Mouse (Mus musculus) testis, adult 2 months (tissue): ENCODE measurements around the gene Traf2. TPM values are rescaled to one million over a fixed set of nuclear protein-coding genes. Genes with fewer than 3 reads are reported as not detected.

Source experiments
- H3K27ac ChIP-seq: fragments of 200-500 bp; 2 replicates; pipeline ENCODE4 v1.5.1; 2012; ENCODE audit warnings: low read depth, low read length; ENCODE audit not compliant: control insufficient read depth, insufficient read depth
- H3K27me3 ChIP-seq: fragments of 200-500 bp; 2 replicates; pipeline ENCODE4 v1.6.1; 2012; ENCODE audit warnings: mild to moderate bottlenecking, low read length, moderate library complexity; ENCODE audit not compliant: control insufficient read depth, insufficient read depth
- H3K36me3 ChIP-seq: fragments of 200-500 bp; 2 replicates; pipeline ENCODE4 v1.6.1; 2012; ENCODE audit warnings: mild to moderate bottlenecking, low read length; ENCODE audit not compliant: control insufficient read depth, insufficient read depth
- H3K4me1 ChIP-seq: fragments of 200-500 bp; 2 replicates; pipeline ENCODE4 v1.6.1; 2012; ENCODE audit warnings: low read length; ENCODE audit not compliant: control insufficient read depth, insufficient read depth
- H3K4me3 ChIP-seq: fragments of 200-500 bp; 2 replicates; pipeline ENCODE4 v1.5.1; 2012; ENCODE audit warnings: low read depth, mild to moderate bottlenecking, low read length, moderate library complexity, mixed read lengths; ENCODE audit not compliant: control insufficient read depth
- CTCF ChIP-seq: fragments of 200-500 bp; IDR thresholded peaks from 2 replicates; pipeline ENCODE4 v1.5.1; 2012; ENCODE audit warnings: low read depth, mild to moderate bottlenecking, inconsistent platforms, low read length, moderate library complexity; ENCODE audit not compliant: control insufficient read depth, insufficient read depth, insufficient replicate concordance
- POLR2A ChIP-seq: fragments of 200-500 bp; IDR thresholded peaks from 2 replicates; pipeline ENCODE4 v1.6.1; 2012; ENCODE audit warnings: low read depth, mild to moderate bottlenecking, inconsistent platforms, low read length, moderate library complexity; ENCODE audit not compliant: control insufficient read depth
- polyA plus RNA-seq: library from polyadenylated mRNA; depleted of rRNA; stranded (reverse); fragments of >200 nt; gene quantifications from 2 replicates; pipeline ENCODE4 v1.2.3, GENCODE M21; 2012

The Traf2 gene
- polyA plus RNA-seq, 1 experiment: 12.2 TPM

DNA sequence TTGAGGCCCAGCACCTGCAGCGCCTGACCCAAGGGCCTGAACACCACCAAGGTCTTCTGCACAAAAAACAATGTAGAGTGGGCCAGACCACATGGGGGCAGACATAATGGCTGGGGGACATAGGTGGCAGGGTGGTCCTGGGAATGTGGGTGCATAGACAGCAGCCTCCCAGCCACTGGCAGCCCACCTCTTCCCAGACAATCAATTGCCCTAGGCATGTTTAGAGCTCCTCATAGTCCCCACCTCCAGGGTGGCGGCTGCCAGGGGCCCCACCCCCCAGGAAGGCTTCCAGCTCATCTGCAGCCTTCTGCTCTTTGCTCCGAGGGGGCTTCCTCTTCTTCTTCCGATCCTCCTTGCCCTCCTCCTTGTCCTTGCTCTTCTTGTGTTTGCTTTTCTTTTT, 36.8 kb upstream of the Traf2 start:
- no peak for TF ChIP-seq POLR2A
- TF ChIP-seq CTCF: no peak
- Histone ChIP-seq H3K27ac (no peak overlapping the region), H3K4me1 (peaks cover 22% of the 10 kb centered on the region), H3K4me3 (no peak overlapping the region), H3K27me3 (no peaks in the 10 kb centered on the region), H3K36me3 (no peaks in the 10 kb centered on the region; the same call in 1 of the 2 replicates)

DNA sequence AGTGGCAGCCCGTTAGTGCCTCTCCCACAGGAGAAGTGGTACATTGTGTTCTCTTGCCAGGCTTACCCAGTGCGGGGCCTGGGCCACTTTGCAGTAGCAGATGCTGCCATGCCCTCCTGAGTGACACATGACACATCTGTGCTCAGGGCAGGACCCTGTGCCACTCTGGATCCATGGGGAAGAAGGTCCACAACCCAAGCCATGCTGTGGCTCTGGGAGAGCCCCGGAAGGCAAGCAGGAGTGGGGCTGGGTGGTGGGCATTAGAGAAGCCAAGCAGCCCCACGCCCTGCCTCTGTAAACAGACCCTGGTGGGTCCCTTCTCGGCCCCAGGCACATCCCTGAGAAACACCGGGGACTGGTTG, 36.4 kb upstream of the Traf2 start:
- H3K4me3 ChIP-seq: no peak overlapping the region
- H3K27ac ChIP-seq: no peak overlapping the region
- no peaks in the 10 kb centered on the region; the same call in 1 of the 2 replicates for H3K36me3 ChIP-seq
- no peaks in the 10 kb centered on the region for H3K27me3 ChIP-seq
- peaks cover 27% of the 10 kb centered on the region for H3K4me1 ChIP-seq
- TF ChIP-seq CTCF (no peak), POLR2A (no peak)

DNA sequence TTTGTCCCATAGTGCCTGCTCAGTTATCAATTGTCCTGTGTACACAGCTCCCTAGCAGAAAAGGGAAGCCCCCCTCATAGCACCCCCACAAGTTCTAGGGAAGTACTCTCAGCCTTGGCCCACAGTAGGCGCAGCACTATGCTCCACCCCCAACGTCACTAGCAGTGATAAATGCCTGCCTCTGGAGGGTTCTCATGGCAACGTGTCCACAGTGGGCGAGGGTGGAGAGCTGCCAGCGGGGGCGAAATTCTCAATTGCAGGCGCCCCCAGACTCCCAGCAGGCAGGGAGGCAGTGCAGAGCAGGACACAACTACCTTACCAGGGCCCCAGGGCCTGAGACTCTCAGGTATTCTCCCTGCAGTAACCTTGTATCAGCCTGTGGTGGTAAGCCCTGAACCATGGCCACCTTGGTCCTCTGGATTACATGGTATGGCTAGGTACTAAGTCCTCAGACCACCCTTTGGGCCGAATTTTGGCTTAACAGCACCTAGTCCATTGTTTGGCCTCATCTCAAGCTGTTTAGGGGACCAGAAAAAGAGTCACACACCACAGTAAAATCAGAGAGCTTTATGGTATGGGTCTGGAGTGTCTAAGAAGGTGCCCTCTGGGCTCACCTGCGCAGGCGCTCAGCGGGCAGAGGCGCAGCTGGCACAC, 35.9 kb upstream of the Traf2 start:
- TF ChIP-seq CTCF: no peak
- no peak for TF ChIP-seq POLR2A
- Histone ChIP-seq H3K36me3 (no peaks in the 10 kb centered on the region; the same call in 1 of the 2 replicates), H3K27me3 (no peaks in the 10 kb centered on the region), H3K4me1 (peaks cover 32% of the 10 kb centered on the region), H3K27ac (no peak overlapping the region), H3K4me3 (no peak overlapping the region)

DNA sequence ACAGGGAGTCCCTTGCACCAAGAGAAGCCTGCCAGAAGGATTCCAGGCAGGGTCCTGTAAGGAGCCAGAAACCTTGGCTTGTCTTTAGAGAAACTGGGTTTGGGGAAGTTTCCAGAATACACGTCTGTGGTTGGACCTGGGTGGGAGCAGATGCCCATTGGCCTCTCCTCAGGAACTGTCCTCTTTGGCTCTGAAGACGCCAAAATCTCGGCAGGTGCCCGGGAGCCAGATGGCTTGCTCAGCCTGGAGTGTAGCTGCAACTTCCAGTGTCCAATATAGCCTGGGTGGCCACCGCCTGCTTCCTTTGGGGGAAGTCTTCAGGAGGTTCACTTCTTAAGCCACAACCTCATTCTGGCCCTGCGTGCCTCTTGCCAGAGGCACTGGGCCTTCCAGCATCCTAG, 35.2 kb upstream of the Traf2 start:
- no peak overlapping the region for H3K27ac ChIP-seq
- peaks cover 38% of the 10 kb centered on the region for H3K4me1 ChIP-seq
- H3K36me3 ChIP-seq: no peaks in the 10 kb centered on the region; the same call in 1 of the 2 replicates
- TF ChIP-seq CTCF: no peak
- no peak for TF ChIP-seq POLR2A
- no peaks in the 10 kb centered on the region for H3K27me3 ChIP-seq
- no peak overlapping the region for H3K4me3 ChIP-seq

DNA sequence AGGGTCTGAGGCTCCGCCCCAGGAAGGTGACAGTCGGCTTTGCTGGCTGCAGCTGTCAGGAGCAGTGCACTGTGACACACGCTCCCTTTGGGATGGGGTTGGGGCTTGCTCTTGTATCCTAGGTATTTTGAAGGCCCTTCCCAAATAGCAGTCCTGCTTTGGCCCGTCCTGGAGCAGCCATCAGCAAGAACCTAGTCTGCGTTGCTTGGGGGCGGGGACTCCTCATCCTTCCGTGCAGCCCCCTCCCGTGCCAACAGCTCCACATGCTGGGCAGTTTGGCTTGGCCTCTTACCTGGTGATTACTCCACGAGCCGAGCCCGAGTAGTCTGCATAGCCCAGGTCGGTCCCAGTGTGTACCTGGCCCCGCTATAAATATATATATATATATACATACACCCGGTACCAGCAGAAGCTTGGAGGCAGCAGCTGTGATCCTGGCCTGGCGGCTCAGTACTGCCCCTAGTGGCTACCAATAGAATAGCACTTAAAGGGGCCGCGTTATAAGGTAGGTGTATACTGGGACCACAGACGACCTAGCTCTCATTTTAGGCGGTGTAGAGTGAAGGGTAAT, 34.6 kb upstream of the Traf2 start, which contains the start of gene Ajm1:
TSS of gene Ajm1 (minus strand) at position 464 of the 571 bp plus-strand sequence.
- H3K27me3 ChIP-seq: no peaks in the 10 kb centered on the region
- no peaks in the 10 kb centered on the region; the same call in 1 of the 2 replicates for H3K36me3 ChIP-seq

DNA sequence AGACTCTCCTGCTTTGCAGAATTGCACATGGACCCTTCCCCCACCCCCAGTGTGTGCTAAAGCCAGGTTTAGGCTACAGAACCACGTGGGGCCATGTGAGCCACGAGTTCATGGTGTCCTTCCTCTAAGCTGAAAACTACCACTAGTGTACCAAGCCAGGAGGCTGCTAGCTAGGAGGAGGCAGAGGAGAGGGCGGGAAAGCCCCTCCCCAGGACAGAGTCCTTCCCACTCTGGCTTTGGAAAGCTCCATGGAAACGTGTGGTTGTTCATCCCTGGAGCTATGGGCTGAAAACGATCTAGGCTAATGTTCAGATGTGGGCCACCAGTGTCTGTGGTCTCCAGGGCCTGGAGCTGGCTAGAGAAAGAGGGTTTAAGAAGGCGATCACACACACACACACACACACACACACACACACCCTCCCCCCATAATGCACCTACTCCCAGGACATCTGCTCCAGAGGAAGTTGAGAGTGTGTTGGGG, 33.9 kb upstream of the Traf2 start:
- Histone ChIP-seq H3K27me3 (no peaks in the 10 kb centered on the region), H3K4me3 (no peak overlapping the region), H3K4me1 (peaks cover 50% of the 10 kb centered on the region), H3K27ac (no peak overlapping the region), H3K36me3 (no peaks in the 10 kb centered on the region; the same call in 1 of the 2 replicates)
- TF ChIP-seq POLR2A (no peak), CTCF (no peak)

More for the DNA sequence above, 34.6 kb upstream of the Traf2 start, which contains the start of gene Ajm1:
- peaks cover 42% of the 10 kb centered on the region for H3K4me1 ChIP-seq
- TF ChIP-seq POLR2A (0 out of 2 replicates have a peak, but pooled peaks have one; percentile 10), CTCF (peak; percentile 81; the same call in 1 of the 2 replicates)
- no peak within 1 kb of the TSS for H3K27ac ChIP-seq
- H3K4me3 ChIP-seq: no peak within 1 kb of the TSS

DNA sequence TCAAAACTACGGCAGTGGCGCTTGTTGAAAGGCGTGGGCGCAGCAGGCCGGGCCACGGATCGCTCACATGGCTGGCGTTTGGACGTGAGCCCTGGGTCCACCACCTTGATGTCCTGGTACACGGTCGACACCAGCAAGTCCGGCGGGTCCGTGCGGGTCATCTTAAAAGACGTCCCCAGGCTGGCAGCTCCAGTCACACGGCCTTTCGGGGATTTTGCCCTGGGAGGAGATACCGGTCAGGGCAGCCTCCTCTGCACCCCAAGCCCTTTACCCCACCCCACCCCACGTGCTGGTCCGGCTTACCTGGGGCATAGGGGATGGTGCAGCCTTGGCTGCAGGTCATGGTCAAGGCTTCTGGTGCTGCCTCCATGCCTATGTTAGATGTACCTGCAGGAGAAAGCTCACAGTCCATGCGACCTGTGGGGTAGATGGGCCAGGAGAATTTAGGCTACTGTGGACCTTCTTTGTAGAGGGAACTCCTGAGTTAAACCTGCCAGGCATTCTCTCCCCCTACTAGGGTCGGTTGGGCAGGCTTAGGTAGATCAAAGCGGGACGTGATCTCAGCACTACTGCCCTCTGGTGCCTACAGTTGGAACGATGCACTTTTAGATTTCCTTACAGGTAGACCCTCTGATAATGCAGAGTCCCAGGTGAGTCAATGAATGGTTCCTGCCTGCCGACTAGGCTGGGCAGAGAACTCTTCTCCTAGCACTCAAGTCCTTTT, 33.2 kb upstream of the Traf2 start:
- Histone ChIP-seq H3K27ac (no peak overlapping the region), H3K27me3 (no peaks in the 10 kb centered on the region), H3K4me3 (no peak overlapping the region), H3K36me3 (no peaks in the 10 kb centered on the region; the same call in 1 of the 2 replicates), H3K4me1 (peaks cover 55% of the 10 kb centered on the region)
- TF ChIP-seq POLR2A: no peak
- TF ChIP-seq CTCF: no peak
